Mouse (Mus musculus): ENCODE measurements around the gene Plekhg6. TPM values are rescaled to one million over a fixed set of nuclear protein-coding genes. Genes with fewer than 3 reads are reported as not detected.

Plekhg6 gene
- polyA plus RNA-seq, 1 experiment from 2014 or later: 6.3 TPM

- Histone ChIP-seq H3K36me3 (ENCODE audit: control insufficient read depth, insufficient read depth, low read length) (peaks cover 23% of the 10 kb centered on the region), H3K9me3 (replicated peaks; ENCODE audit: control insufficient read depth, low read length) (no peaks in the 10 kb centered on the region), H3K9ac (ENCODE audit: low read length) (no peak overlapping the region), H3K4me2 (ENCODE audit: low read depth, low read length) (no peak overlapping the region), H3K4me3 (replicated peaks; ENCODE audit: low read length) (no peak overlapping the region), H3K4me1 (ENCODE audit: control insufficient read depth, insufficient read depth, low read length) (peaks cover 8% of the 10 kb centered on the region; the same call in 1 of the 2 replicates), H3K27ac (ENCODE audit: low read length) (no peak overlapping the region), H3K27me3 (ENCODE audit: control insufficient read depth, insufficient read depth, low read length) (no peaks in the 10 kb centered on the region)
- 51% methylated on average over 38 of the region's 38 CpGs for WGBS
- no peak; the same call in 1 of the 2 replicates for ATAC-seq (ENCODE audit: insufficient read depth, low FRiP score)
Observed at GRCm38 (mm10) chr6:125361467-125362291, 18.9 kb downstream of the Plekhg6 start.

- no peaks in the 10 kb centered on the region for H3K9me3 ChIP-seq (replicated peaks; ENCODE audit: control insufficient read depth, low read length)
- H3K4me1 ChIP-seq (ENCODE audit: control insufficient read depth, insufficient read depth, low read length): peaks cover 16% of the 10 kb centered on the region
- H3K27me3 ChIP-seq (ENCODE audit: control insufficient read depth, insufficient read depth, low read length): no peaks in the 10 kb centered on the region
- 78% methylated on average over 9 of the region's 9 CpGs for WGBS
- H3K27ac ChIP-seq (ENCODE audit: low read length): no peak overlapping the region
- ATAC-seq (ENCODE audit: insufficient read depth, low FRiP score): no peak
- H3K4me3 ChIP-seq (replicated peaks; ENCODE audit: low read length): no peak overlapping the region
- no peak overlapping the region for H3K9ac ChIP-seq (ENCODE audit: low read length)
- H3K4me2 ChIP-seq (ENCODE audit: low read depth, low read length): no peak overlapping the region
- H3K36me3 ChIP-seq (ENCODE audit: control insufficient read depth, insufficient read depth, low read length): peaks cover 23% of the 10 kb centered on the region
Observed at GRCm38 (mm10) chr6:125360846-125361245, 19.7 kb downstream of the Plekhg6 start.

GRCm38 (mm10) chr6:125359999-125360398 lies 20.6 kb downstream of the Plekhg6 start:
- no peak overlapping the region for H3K9ac ChIP-seq (ENCODE audit: low read length)
- peaks cover 25% of the 10 kb centered on the region for H3K4me1 ChIP-seq (ENCODE audit: control insufficient read depth, insufficient read depth, low read length)
- H3K9me3 ChIP-seq (replicated peaks; ENCODE audit: control insufficient read depth, low read length): no peaks in the 10 kb centered on the region
- no peak overlapping the region for H3K4me2 ChIP-seq (ENCODE audit: low read depth, low read length)
- peaks cover 23% of the 10 kb centered on the region for H3K36me3 ChIP-seq (ENCODE audit: control insufficient read depth, insufficient read depth, low read length)
- WGBS: 52% methylated on average over 9 of the region's 9 CpGs
- no peaks in the 10 kb centered on the region for H3K27me3 ChIP-seq (ENCODE audit: control insufficient read depth, insufficient read depth, low read length)
- no peak overlapping the region for H3K27ac ChIP-seq (ENCODE audit: low read length)
- no peak overlapping the region for H3K4me3 ChIP-seq (replicated peaks; ENCODE audit: low read length)
- ATAC-seq (ENCODE audit: insufficient read depth, low FRiP score): no peak

- no peak overlapping the region for H3K4me3 ChIP-seq (replicated peaks; ENCODE audit: low read length)
- H3K4me1 ChIP-seq (ENCODE audit: control insufficient read depth, insufficient read depth, low read length): peaks cover 41% of the 10 kb centered on the region
- peaks cover 23% of the 10 kb centered on the region for H3K36me3 ChIP-seq (ENCODE audit: control insufficient read depth, insufficient read depth, low read length)
- WGBS: 81% methylated on average over 15 of the region's 15 CpGs
- H3K4me2 ChIP-seq (ENCODE audit: low read depth, low read length): no peak overlapping the region
- ATAC-seq (ENCODE audit: insufficient read depth, low FRiP score): no peak
- H3K9ac ChIP-seq (ENCODE audit: low read length): no peak overlapping the region
- H3K27ac ChIP-seq (ENCODE audit: low read length): no peak overlapping the region
- no peaks in the 10 kb centered on the region for H3K27me3 ChIP-seq (ENCODE audit: control insufficient read depth, insufficient read depth, low read length)
- H3K9me3 ChIP-seq (replicated peaks; ENCODE audit: control insufficient read depth, low read length): no peaks in the 10 kb centered on the region
Observed at GRCm38 (mm10) chr6:125357334-125357733, 23.3 kb downstream of the Plekhg6 start.

- 21% methylated on average over 8 of the region's 8 CpGs for WGBS
- Histone ChIP-seq H3K36me3 (ENCODE audit: control insufficient read depth, insufficient read depth, low read length) (peaks cover 19% of the 10 kb centered on the region), H3K4me3 (replicated peaks; ENCODE audit: low read length) (no peak overlapping the region), H3K27ac (ENCODE audit: low read length) (no peak overlapping the region), H3K4me2 (ENCODE audit: low read depth, low read length) (no peak overlapping the region), H3K4me1 (ENCODE audit: control insufficient read depth, insufficient read depth, low read length) (peaks cover 52% of the 10 kb centered on the region), H3K27me3 (ENCODE audit: control insufficient read depth, insufficient read depth, low read length) (no peaks in the 10 kb centered on the region), H3K9me3 (replicated peaks; ENCODE audit: control insufficient read depth, low read length) (no peaks in the 10 kb centered on the region), H3K9ac (ENCODE audit: low read length) (no peak overlapping the region)
- ATAC-seq (ENCODE audit: insufficient read depth, low FRiP score): peak; percentile 20; the same call in 1 of the 2 replicates
Observed at GRCm38 (mm10) chr6:125356264-125356663, 24.3 kb downstream of the Plekhg6 start.

GRCm38 (mm10) chr6:125355197-125355741 lies 25.3 kb downstream of the Plekhg6 start:
- peaks cover 16% of the 10 kb centered on the region for H3K36me3 ChIP-seq (ENCODE audit: control insufficient read depth, insufficient read depth, low read length)
- no peaks in the 10 kb centered on the region for H3K27me3 ChIP-seq (ENCODE audit: control insufficient read depth, insufficient read depth, low read length)
- peak overlapping the region; percentile 33 for H3K4me2 ChIP-seq (ENCODE audit: low read depth, low read length)
- H3K9me3 ChIP-seq (replicated peaks; ENCODE audit: control insufficient read depth, low read length): no peaks in the 10 kb centered on the region
- 10% methylated on average over 10 of the region's 10 CpGs for WGBS
- H3K9ac ChIP-seq (ENCODE audit: low read length): peak overlapping the region; percentile 44
- no peak for ATAC-seq (ENCODE audit: insufficient read depth, low FRiP score)
- H3K4me3 ChIP-seq (replicated peaks; ENCODE audit: low read length): peak overlapping the region; percentile 2
- H3K27ac ChIP-seq (ENCODE audit: low read length): peak overlapping the region; percentile 20
- H3K4me1 ChIP-seq (ENCODE audit: control insufficient read depth, insufficient read depth, low read length): peaks cover 56% of the 10 kb centered on the region

GRCm38 (mm10) chr6:125354352-125355151 lies 26.0 kb downstream of the Plekhg6 start:
- Histone ChIP-seq H3K4me1 (ENCODE audit: control insufficient read depth, insufficient read depth, low read length) (peaks cover 56% of the 10 kb centered on the region), H3K4me3 (replicated peaks; ENCODE audit: low read length) (peak overlapping the region; percentile 2), H3K27ac (ENCODE audit: low read length) (peak overlapping the region; percentile 53), H3K9me3 (replicated peaks; ENCODE audit: control insufficient read depth, low read length) (no peaks in the 10 kb centered on the region), H3K4me2 (ENCODE audit: low read depth, low read length) (peak overlapping the region; percentile 33), H3K36me3 (ENCODE audit: control insufficient read depth, insufficient read depth, low read length) (peaks cover 16% of the 10 kb centered on the region), H3K9ac (ENCODE audit: low read length) (peak overlapping the region; percentile 44; the same call in 1 of the 2 replicates), H3K27me3 (ENCODE audit: control insufficient read depth, insufficient read depth, low read length) (no peaks in the 10 kb centered on the region)
- ATAC-seq (ENCODE audit: insufficient read depth, low FRiP score): 0 out of 2 replicates have a peak, but pooled peaks have one; percentile 31
- WGBS: 9% methylated on average over 14 of the region's 14 CpGs

GRCm38 (mm10) chr6:125353655-125354054 lies 26.9 kb downstream of the Plekhg6 start:
- Histone ChIP-seq H3K4me3 (replicated peaks; ENCODE audit: low read length) (no peak overlapping the region), H3K27ac (ENCODE audit: low read length) (peak overlapping the region; percentile 53), H3K36me3 (ENCODE audit: control insufficient read depth, insufficient read depth, low read length) (peaks cover 10% of the 10 kb centered on the region), H3K9ac (ENCODE audit: low read length) (peak overlapping the region; percentile 24; the same call in 1 of the 2 replicates), H3K9me3 (replicated peaks; ENCODE audit: control insufficient read depth, low read length) (no peaks in the 10 kb centered on the region), H3K27me3 (ENCODE audit: control insufficient read depth, insufficient read depth, low read length) (no peaks in the 10 kb centered on the region), H3K4me2 (ENCODE audit: low read depth, low read length) (peak overlapping the region; percentile 33; the same call in 1 of the 2 replicates), H3K4me1 (ENCODE audit: control insufficient read depth, insufficient read depth, low read length) (peaks cover 61% of the 10 kb centered on the region)
- WGBS: 77% methylated on average over 4 of the region's 4 CpGs
- ATAC-seq (ENCODE audit: insufficient read depth, low FRiP score): no peak

Measured in stomach, embryonic 16.5 days (tissue).